Mouse (Mus musculus): ENCODE data around the gene Kcne1.

DNA sequence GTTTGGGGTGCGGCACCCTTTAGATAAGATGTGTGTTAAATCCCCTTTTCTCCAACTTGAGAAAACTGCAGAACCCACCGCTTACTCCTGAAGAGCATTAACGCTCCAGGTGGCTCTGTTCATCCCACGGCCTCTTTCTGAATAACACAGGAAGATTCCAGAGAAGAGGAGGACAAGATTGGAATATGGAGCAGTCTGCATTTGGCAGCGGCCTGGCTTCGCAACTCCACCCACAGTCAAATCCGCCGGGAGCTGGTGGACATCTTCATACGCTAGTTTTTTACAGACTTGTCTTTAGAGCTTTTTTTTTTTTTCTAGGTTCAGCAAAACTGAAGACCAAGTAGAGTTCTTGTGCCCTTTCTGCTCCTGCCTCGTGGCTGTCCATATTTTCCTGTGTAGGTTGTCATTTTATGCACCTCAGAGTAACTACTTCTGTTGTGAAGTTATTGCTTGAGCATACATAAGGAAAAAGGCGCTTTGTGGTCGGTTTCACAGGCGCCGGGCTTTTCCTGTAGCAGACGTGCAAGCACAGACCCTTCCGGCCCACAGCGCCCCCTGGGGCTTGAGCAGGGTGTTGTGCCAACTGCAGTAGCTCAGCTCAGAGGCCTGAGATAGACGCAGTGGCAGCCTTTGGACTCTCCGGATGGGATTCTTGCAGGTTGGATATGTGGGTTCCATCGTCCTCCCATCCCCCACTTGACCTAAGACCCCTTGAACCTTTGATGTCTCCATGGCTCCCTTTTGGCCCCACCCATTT is 39.7 kb downstream of the Kcne1 start:
- TF ChIP-seq EP300 (IDR thresholded peaks at IDR 0.05) (no peak), CTCF (IDR thresholded peaks at IDR 0.05) (peak; percentile 73)

Measured in lung, postnatal 0 days (tissue).